In genomic region chr3:51396219-51397068, GRCm38 (mm10) we compare ENCODE assay signal across 8 mouse cellular contexts. TPM values are rescaled to one million over a fixed set of nuclear protein-coding genes. Genes with fewer than 3 reads are reported as not detected.
DNase-seq lines count a peak whose midpoint lies in the region; ATAC-seq and TF ChIP-seq lines count a peak whose summit lies in the region.

TSS of gene Mgarp (minus strand) at chr3:51396738.

- no peaks in the 10 kb centered on the region for H3K79me2 ChIP-seq in macrophage (ENCODE audit: inconsistent target)

- peaks cover 8% of the 10 kb centered on the region; the same call in 1 of the 2 replicates for H3K4me1 ChIP-seq in embryonic facial prominence, embryonic 15.5 days
- H3K4me1 ChIP-seq in heart, embryonic 13.5 days = peaks cover 18% of the 10 kb centered on the region
- peaks cover 8% of the 10 kb centered on the region; the same call in 1 of the 2 replicates for H3K4me1 ChIP-seq in kidney, postnatal 0 days (replicated peaks; ENCODE audit: insufficient read depth, low read length)

- peak; percentile 60; the same call in 1 of the 2 replicates for ATAC-seq in embryonic facial prominence, embryonic 15.5 days (ENCODE audit: insufficient number of reproducible peaks, low FRiP score, low TSS enrichment, low read depth)
- peak; percentile 58; the same call in 1 of the 2 replicates for ATAC-seq in heart, embryonic 13.5 days (ENCODE audit: extremely low read depth, insufficient number of reproducible peaks, low FRiP score, low TSS enrichment)
- ATAC-seq in kidney, postnatal 0 days (replicated peaks; ENCODE audit: low FRiP score, low read depth) = peak; percentile 80

- no peaks in the 10 kb centered on the region for H3K9me3 ChIP-seq in embryonic facial prominence, embryonic 15.5 days (replicated peaks)
- H3K9me3 ChIP-seq in heart, embryonic 13.5 days = no peaks in the 10 kb centered on the region
- no peaks in the 10 kb centered on the region for H3K9me3 ChIP-seq in kidney, postnatal 0 days (replicated peaks; ENCODE audit: low read length)

- no peaks in the 10 kb centered on the region for H3K36me3 ChIP-seq in embryonic facial prominence, embryonic 15.5 days
- H3K36me3 ChIP-seq in heart, embryonic 13.5 days = no peaks in the 10 kb centered on the region
- H3K36me3 ChIP-seq in kidney, postnatal 0 days (ENCODE audit: insufficient read depth, low read length) = no peaks in the 10 kb centered on the region
- H3K36me3 ChIP-seq in macrophage (ENCODE audit: inconsistent target) = no peaks in the 10 kb centered on the region

- H3K9ac ChIP-seq in embryonic facial prominence, embryonic 15.5 days = peak within 1 kb of the TSS; percentile 23; the same call in 1 of the 2 replicates
- H3K9ac ChIP-seq in heart, embryonic 13.5 days = peak within 1 kb of the TSS; percentile 77
- peak within 1 kb of the TSS; percentile 46 for H3K9ac ChIP-seq in kidney, postnatal 0 days (ENCODE audit: low read depth, low read length)

- 1% methylated on average over 41 of the region's 41 CpGs for WGBS in embryonic facial prominence, embryonic 15.5 days
- 2% methylated on average over 41 of the region's 41 CpGs for WGBS in heart, embryonic 13.5 days
- 3% methylated on average over 41 of the region's 41 CpGs for WGBS in kidney, postnatal 0 days
- WGBS in macrophage (ENCODE audit: missing documents) = 6% methylated on average over 41 of the region's 41 CpGs

- DNase-seq in CD4-positive, CD25-positive, alpha-beta regulatory T cell, adult 2 months (ENCODE audit: low read depth, low spot score) = peak; percentile 77
- DNase-seq in adrenal gland, adult 18-20 months (ENCODE audit: low spot score in 2 of 2) = peak; percentile 82 to 91
- DNase-seq in kidney, postnatal 0 days (ENCODE audit: low spot score) = peak; percentile 72
- peak; percentile 90 for DNase-seq in retina, postnatal 1 day
- DNase-seq in frontal cortex, adult 2 months (ENCODE audit: extremely low spot score in 1 of 2, low spot score in 1 of 2) = no peak

- 0 out of 2 replicates have a peak, but pooled peaks cover 10% of the 10 kb centered on the region for H3K27me3 ChIP-seq in embryonic facial prominence, embryonic 15.5 days
- peaks cover 16% of the 10 kb centered on the region for H3K27me3 ChIP-seq in heart, embryonic 13.5 days (replicated peaks)
- 0 out of 2 replicates have a peak, but pooled peaks cover 6% of the 10 kb centered on the region for H3K27me3 ChIP-seq in kidney, postnatal 0 days (ENCODE audit: insufficient read depth, low read length)

- H3K4me3 ChIP-seq in embryonic facial prominence, embryonic 15.5 days (replicated peaks) = peak within 1 kb of the TSS; percentile 55
- peak within 1 kb of the TSS; percentile 61 for H3K4me3 ChIP-seq in heart, embryonic 13.5 days
- H3K4me3 ChIP-seq in kidney, postnatal 0 days (replicated peaks; ENCODE audit: low read depth, low read length) = peak within 1 kb of the TSS; percentile 57
- peak within 1 kb of the TSS; percentile 63 for H3K4me3 ChIP-seq in macrophage (ENCODE audit: inconsistent target)

- TF ChIP-seq CTCF in kidney, postnatal 0 days (IDR thresholded peaks at IDR 0.05; ENCODE audit: low read depth) = peak; percentile 58

- H3K27ac ChIP-seq in embryonic facial prominence, embryonic 15.5 days (replicated peaks) = no peak within 1 kb of the TSS
- no peak within 1 kb of the TSS for H3K27ac ChIP-seq in heart, embryonic 13.5 days (replicated peaks)
- no peak within 1 kb of the TSS for H3K27ac ChIP-seq in kidney, postnatal 0 days
- H3K27ac ChIP-seq in macrophage = peak within 1 kb of the TSS; percentile 25; the same call in 1 of the 2 replicates

- H3K4me2 ChIP-seq in embryonic facial prominence, embryonic 15.5 days (replicated peaks) = peak within 1 kb of the TSS; percentile 76
- H3K4me2 ChIP-seq in heart, embryonic 13.5 days = peak within 1 kb of the TSS; percentile 78
- peak within 1 kb of the TSS; percentile 91 for H3K4me2 ChIP-seq in kidney, postnatal 0 days (ENCODE audit: low read length)

RNA-seq across cellular contexts. Expression of gene Mgarp, which starts in this region (rescaled TPM):
- 100 to 1,000 TPM; 605 to 839 TPM for total RNA-seq in adrenal gland, adult 18-20 months (2021)
- 4.8 and 5.7 TPM in 2 replicates for polyA plus RNA-seq in embryonic facial prominence, embryonic 15.5 days (2015; fragmentation: Nextera tagmentation; extraction: Ambion mirVana)
- 11.7 and 12.2 TPM in 2 replicates for polyA plus RNA-seq in heart, embryonic 13.5 days (2015; fragmentation: Nextera tagmentation; extraction: Ambion mirVana)
- 0.76 and 0.88 TPM in 2 replicates for polyA plus RNA-seq in kidney, postnatal 0 days (2015; fragmentation: Nextera tagmentation; extraction: Ambion mirVana)
- total RNA-seq in macrophage (2018; cell fraction: chromatin; rRNA removed) = 1 to 10 TPM in 1 of 26 experiments, not detected in 25; 1.1 TPM
- under 1 TPM in 1 of 26 experiments, not detected in 25; 0.11 TPM for total RNA-seq in macrophage (2018; cell fraction: cytosol; rRNA removed)
- not detected for total RNA-seq in macrophage (2018; cell fraction: nucleus; rRNA removed)
- not detected in 3 replicates for polyA plus RNA-seq in macrophage (2018)
- polyA plus RNA-seq in frontal cortex, adult 2 months (2012; rRNA removed) = 0.06 and 0.08 TPM in 2 replicates

Comparison
In these comparisons a context has a peak if more than half of its experiments do, and no peak if none do; other contexts are left out.
1. Peak in DNase-seq, ATAC-seq, H3K4me3 ChIP-seq, H3K9ac ChIP-seq and H3K4me2 ChIP-seq in kidney, postnatal 0 days; RNA of the gene not detected or under 1 TPM.
2. DNase-seq: peak in CD4-positive, CD25-positive, alpha-beta regulatory T cell, adult 2 months (single experiment), adrenal gland, adult 18-20 months (2 of 2) and retina, postnatal 1 day (single experiment); none in frontal cortex, adult 2 months (0 of 2).
3. H3K9ac ChIP-seq: peak in every context shown above with its lines; median percentile 77 in heart, embryonic 13.5 days; 46 in kidney, postnatal 0 days; 23 in embryonic facial prominence, embryonic 15.5 days.
4. Peak in every context shown above with its lines, with median percentiles within 50 percentile points of each other: ATAC-seq, H3K4me2 ChIP-seq and H3K4me3 ChIP-seq.